Mouse (Mus musculus): ENCODE results near the gene Gata1.

DNA sequence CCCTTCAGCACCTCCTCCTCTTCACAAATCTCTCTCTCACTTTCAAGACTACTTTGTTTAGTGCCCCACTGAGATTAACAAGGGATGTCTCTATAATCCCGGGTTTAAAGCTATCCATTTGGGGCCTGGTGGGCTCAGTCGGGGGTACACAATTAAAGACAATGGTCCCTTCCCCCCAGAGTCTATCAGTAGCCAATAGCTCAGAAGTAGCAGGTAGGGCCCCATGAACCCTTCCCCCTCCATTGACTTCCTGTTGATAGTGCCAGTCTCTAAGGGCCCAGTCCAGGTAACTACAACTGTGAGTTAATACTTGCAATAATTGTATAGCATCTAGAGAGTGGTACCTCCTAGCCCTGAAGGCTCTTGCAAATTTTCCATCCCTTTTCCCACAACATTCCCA, 35.3 kb upstream of the Gata1 start:
- TF ChIP-seq NRF1 (IDR thresholded peaks at IDR 0.05; ENCODE audit: insufficient read depth, low read depth, low read length, poor library complexity, severe bottlenecking) (no peak), CTCF (IDR thresholded peaks at IDR 0.05 in 2 of 3, conservative IDR thresholded peaks at IDR 0.05 in 1 of 3; ENCODE audit: control insufficient read depth in 1 of 3, insufficient read depth in 1 of 3, low read depth in 2 of 3, low read length in 3 of 3, poor library complexity in 1 of 3, severe bottlenecking in 1 of 3) (no peak)

Measured in MEL (cell line).